Mouse (Mus musculus): ENCODE measurements around the gene Gm9732.
"Not testable (repeated sequence)": the region's sequence is repeated elsewhere in the genome, so short reads cannot be mapped to it uniquely, and the experiment has no call there.

- not testable (repeated sequence) for TF ChIP-seq CTCF (IDR thresholded peaks at IDR 0.05; ENCODE audit: low read depth, low read length); GATA2 (IDR thresholded peaks at IDR 0.05; ENCODE audit: borderline replicate concordance, low read depth, low read length); TAL1 (conservative IDR thresholded peaks at IDR 0.05; ENCODE audit: low read depth, low read length)
These were observed 62.8 kb downstream of the Gm9732 start for GRCm38 (mm10) chr14:43337646-43338045.
